Mouse (Mus musculus): ENCODE measurements around the gene Gpbp1l1.
A peak's percentile ranks its signal among the peaks of the same experiment; 100 is the strongest.

DNA sequence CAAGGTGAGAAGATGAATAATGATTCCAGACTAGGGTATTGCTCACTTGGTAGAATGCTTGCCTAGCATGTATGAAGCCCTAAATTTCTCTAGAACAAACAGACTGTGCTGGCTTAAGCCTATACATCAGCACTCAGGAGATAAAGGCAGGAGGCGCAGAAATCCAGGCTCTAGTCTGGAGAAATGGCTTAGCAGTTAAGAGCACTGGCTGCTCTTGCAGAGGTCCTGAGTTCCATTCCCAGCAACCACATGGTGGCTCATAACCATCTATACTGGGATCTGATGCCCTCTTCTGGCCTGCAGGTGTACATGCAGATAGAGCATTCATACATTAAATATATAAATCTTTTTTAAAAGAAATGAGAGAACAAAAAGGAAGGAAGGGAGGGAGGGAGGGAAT, 84.6 kb downstream of the Gpbp1l1 start:
- peak; percentile 55 for TF ChIP-seq CTCF (IDR thresholded peaks at IDR 0.05)
- TF ChIP-seq EP300 (IDR thresholded peaks at IDR 0.05): no peak

Measured in lung, postnatal 0 days (tissue).